Mouse (Mus musculus): ENCODE measurements at regions not wholly inside any gene's neighbourhood (a gene's known extent, or its start where the extent isn't known, plus 50 kb on each side); places are given as distances from the start of the nearest gene placed in this dataset.
A peak's percentile ranks its signal among the peaks of the same experiment; 100 is the strongest.

DNA sequence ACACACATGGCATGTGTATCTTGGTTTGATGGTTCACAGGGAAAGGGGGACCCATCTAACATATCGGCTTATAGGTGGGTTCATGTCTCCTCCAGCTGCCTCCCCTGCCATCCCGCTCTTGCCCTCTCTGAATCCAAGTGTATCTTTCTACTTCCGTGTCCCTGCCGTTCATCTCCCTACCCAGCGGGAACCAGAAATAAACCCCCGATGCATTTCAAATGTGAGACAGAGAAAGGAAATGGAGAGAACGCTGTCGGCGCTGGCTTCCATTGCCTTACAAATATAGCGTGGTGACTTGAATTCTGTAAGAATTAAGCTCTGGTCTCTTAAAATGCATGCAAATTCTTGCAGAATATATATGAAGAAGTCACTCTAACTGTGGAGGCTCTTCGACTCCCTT lies 379.2 kb downstream of the Vrk1 start:
- no peak for DNase-seq (ENCODE audit: low read depth, low spot score)

- DNase-seq (ENCODE audit: low read depth, low spot score) = no peak
Measured at GRCm38 (mm10) chr12:106392316-106392715, 382.3 kb downstream of the Vrk1 start.

DNA sequence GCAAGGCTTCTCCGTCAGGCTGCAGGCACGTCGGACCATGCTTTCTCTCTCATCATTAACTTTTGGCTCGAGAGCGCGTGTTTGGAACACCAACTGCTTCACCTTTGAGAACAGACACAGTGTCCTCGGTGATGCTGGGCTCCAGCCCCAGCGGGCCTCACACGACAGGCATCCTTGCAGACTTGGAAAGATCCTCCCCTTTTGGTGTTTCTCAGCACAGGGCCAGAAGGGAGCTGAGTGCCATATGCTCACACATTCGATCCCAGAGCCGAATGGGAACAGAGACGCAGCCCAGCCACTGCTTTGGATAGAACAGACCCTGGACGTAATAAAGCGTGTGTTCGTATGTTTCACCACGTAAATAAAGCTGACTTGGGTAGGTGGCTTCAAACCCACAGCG lies 389.1 kb downstream of the Vrk1 start:
- DNase-seq (ENCODE audit: low read depth, low spot score) = no peak

- DNase-seq (ENCODE audit: low read depth, low spot score) = peak; percentile 66
Measured at GRCm38 (mm10) chr12:106411075-106411474, 401.0 kb downstream of the Vrk1 start.

- no peak for DNase-seq (ENCODE audit: low read depth, low spot score)
Measured at GRCm38 (mm10) chr12:106426631-106427030, 416.6 kb downstream of the Vrk1 start.

DNA sequence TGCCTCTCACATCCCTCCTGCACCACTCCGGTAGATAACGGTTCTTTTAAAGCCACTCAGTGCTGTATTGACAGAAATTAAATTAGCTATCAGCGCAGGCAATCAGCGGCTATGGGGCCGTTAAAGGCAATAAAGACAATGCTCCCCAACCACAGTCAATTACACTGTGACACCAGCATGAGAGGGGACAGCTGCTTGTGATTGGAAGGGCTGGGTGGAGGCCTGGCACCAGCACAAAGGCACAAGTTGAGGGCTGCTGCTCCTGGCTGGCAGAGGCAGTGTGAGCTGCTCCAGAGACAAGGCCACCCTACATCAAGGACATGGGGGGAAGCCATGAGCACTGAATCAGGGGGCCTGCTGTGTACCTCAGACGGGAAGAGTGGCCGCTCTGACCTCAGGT lies 420.0 kb downstream of the Vrk1 start:
- DNase-seq (ENCODE audit: low read depth, low spot score) = no peak

GRCm38 (mm10) chr12:106445151-106445550 lies 435.1 kb downstream of the Vrk1 start:
- DNase-seq (ENCODE audit: low read depth, low spot score) = no peak

- DNase-seq (ENCODE audit: low read depth, low spot score) = peak; percentile 74
Measured at GRCm38 (mm10) chr12:106445976-106446375, 435.9 kb downstream of the Vrk1 start.

DNA sequence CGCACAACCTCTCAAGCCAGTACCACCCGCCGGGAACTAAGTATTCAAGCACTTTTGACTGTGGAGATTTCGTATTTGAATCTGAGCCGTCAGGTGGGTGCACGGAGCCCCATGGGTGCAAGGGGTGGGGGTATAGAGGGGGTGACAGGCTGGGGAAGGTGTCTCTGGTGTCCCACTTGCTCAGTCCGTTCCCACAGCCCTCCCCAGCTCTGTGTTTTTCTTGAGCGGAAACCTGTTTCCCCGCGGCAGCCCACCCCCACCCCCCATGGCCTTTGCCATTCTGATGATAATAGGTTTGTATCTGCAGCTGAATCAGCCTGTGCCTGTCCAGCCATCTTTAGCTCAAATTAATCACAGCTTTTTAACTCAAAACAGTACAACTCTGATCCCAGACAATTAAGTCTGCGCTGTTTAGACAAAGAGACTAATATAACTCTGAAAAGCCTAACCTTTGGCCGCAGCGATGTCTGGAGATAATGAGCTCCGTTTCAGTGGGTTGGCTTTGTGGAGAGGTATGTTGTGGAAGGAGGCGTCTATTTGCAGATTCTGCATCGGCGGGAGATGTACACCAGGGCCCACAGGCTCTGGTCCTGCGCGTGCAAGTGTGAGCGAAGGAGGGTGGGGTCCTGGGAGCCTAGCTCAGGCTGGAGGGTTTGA lies 437.0 kb downstream of the Vrk1 start:
- peak; percentile 87 for DNase-seq (ENCODE audit: low read depth, low spot score)

GRCm38 (mm10) chr12:106448551-106448950 lies 438.5 kb downstream of the Vrk1 start:
- DNase-seq (ENCODE audit: low read depth, low spot score) = no peak

- no peak for DNase-seq (ENCODE audit: low read depth, low spot score)
Measured at GRCm38 (mm10) chr12:106453491-106453890, 443.5 kb downstream of the Vrk1 start.

DNA sequence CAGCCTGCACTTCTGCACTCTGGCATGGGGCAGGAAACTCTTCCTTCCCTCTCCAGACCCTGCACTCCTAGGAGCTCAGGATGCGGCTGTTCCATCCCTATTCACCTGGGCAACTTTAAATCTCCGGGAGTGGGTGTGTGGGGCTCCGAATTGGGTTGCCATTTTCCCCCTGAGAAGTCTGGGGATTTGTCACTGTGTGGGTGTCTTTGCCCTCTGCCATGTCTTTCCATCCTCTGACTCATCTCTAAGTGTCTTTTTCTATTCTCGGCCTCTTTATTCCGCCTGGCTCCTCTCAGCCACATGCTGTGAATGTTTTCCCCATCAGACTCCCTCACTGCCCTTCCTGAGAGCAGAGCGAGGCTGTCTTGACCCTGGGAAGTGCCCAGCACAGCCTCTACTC lies 448.2 kb downstream of the Vrk1 start:
- no peak for DNase-seq (ENCODE audit: low read depth, low spot score)

DNA sequence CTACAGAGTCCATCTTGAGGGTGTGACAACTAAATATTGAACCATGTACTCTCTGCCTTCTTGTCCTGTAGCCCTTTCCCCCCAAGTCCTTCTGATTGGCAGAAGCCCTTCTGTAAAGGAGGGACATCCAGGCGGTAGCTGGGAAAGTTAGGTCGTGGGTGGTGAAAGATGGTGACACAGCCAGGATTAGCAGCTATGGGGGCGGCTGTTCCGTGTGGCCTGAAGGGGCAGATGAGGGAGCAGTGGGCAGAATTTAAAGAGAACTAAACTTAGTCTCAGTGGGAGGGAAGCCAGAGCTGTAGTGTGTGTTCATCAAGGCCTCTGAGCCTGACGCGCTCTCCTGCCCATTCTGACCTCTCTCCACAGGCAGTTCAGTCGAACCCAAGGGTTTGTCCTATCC lies 450.6 kb downstream of the Vrk1 start:
- DNase-seq (ENCODE audit: low read depth, low spot score) = no peak

GRCm38 (mm10) chr12:106462281-106462680 lies 452.3 kb downstream of the Vrk1 start:
- DNase-seq (ENCODE audit: low read depth, low spot score) = no peak

- DNase-seq (ENCODE audit: low read depth, low spot score) = no peak
Measured at GRCm38 (mm10) chr12:106464701-106465100, 454.7 kb downstream of the Vrk1 start.

- peak; percentile 34 for DNase-seq (ENCODE audit: low read depth, low spot score)
Measured at GRCm38 (mm10) chr12:106468173-106468860, 458.3 kb downstream of the Vrk1 start.

DNA sequence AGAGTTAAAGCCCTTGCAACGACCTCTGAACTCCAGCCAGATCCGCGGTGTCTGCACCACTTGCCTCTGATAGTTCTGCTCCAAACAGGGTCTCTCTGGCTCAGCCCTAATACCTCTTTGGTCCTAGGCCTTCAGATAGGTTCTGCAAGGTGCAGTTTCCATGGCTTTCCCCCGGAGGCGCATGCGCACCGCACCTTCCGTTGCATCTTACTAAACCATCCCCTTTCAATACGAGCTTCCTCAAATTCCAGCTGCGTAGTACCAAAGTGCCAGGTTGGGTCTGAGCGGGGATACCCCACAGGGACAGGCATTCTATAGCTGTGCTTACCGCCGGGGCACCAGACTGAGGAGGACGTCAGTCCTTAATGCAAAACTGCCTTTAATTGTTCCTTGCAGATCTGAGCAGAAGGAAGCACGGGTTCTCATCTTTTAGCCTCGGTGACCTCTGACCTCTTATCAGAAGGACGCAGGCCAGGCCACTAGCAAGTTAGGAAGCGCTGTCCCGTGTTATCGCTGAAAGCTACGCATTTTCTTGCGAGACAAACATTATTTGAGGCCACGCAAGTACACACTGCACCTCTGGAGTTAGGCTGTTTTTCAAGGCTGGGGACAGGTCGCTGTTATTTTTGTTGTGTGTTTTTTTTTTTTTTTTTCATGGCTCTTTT lies 464.6 kb downstream of the Vrk1 start:
- DNase-seq (ENCODE audit: low read depth, low spot score) = peak; percentile 88

- no peak for DNase-seq (ENCODE audit: low read depth, low spot score)
Measured at GRCm38 (mm10) chr12:106475486-106476050, 465.5 kb downstream of the Vrk1 start.

DNA sequence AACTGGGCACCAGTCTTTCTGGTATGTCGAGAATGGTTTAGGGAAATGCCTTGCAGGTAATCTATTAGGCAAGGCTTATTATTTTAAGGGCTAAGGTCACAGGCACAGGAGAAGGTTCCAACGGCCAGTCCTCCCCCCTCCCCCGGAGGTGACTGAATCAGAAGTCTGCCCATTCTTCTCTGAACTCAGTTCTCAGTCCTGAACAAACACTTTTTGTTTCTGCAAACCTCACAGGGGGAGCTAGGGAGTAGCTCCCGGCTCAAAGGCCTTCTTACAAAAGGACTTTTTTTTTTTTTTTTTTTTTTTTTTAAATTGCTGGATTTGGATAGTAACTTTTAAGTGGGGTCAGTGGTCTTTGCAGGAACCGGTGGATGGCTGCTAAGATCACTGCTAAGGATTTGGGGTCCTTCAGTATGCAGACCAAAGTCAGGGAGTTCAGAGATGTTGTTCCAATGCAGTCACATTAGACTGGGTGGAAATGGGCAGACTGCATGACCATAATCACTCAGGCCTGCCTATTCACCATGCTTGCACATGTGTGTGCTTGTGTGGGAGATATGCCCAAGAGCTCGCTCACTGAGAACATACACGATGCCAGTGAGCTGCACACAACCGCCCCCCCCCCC lies 467.1 kb downstream of the Vrk1 start:
- peak; percentile 61 for DNase-seq (ENCODE audit: low read depth, low spot score)

GRCm38 (mm10) chr12:106477731-106478130 lies 467.7 kb downstream of the Vrk1 start:
- DNase-seq (ENCODE audit: low read depth, low spot score) = no peak

- peak; percentile 77 for DNase-seq (ENCODE audit: low read depth, low spot score)
Measured at GRCm38 (mm10) chr12:106478381-106478781, 468.4 kb downstream of the Vrk1 start.
